Mouse (Mus musculus): ENCODE results near the gene Fam193b.

Fam193b gene

GRCm38 (mm10) chr13:55525733-55526553 is 45.0 kb downstream of the Fam193b start:
- DNase-seq: peak; percentile 36 to 42

- no peak for DNase-seq
These were observed 46.8 kb downstream of the Fam193b start for GRCm38 (mm10) chr13:55523951-55524600.

- DNase-seq: no peak
These were observed 47.6 kb downstream of the Fam193b start for GRCm38 (mm10) chr13:55523278-55523677.

GRCm38 (mm10) chr13:55522730-55523129 is 48.2 kb downstream of the Fam193b start:
- DNase-seq: no peak

- no peak for DNase-seq
These were observed 51.3 kb downstream of the Fam193b start for GRCm38 (mm10) chr13:55519606-55520005.

GRCm38 (mm10) chr13:55516955-55517354 is 54.0 kb downstream of the Fam193b start:
- DNase-seq: peak; percentile 94

- DNase-seq: peak in 1 of 2 experiments; percentile 26
These were observed 57.1 kb downstream of the Fam193b start for GRCm38 (mm10) chr13:55513828-55514227.

GRCm38 (mm10) chr13:55513111-55513748 is 57.7 kb downstream of the Fam193b start, which contains the start of gene Pdlim7:
Pdlim7 (minus strand) TSS chr13:55513676.
- peak; percentile 91 for DNase-seq

GRCm38 (mm10) chr13:55512379-55513031 is 58.4 kb downstream of the Fam193b start:
- peak; percentile 35 to 37 for DNase-seq

- no peak for DNase-seq
These were observed 59.4 kb downstream of the Fam193b start for GRCm38 (mm10) chr13:55511492-55511861.

- no peak for DNase-seq
These were observed 60.0 kb downstream of the Fam193b start for GRCm38 (mm10) chr13:55510668-55511491.

- no peak for DNase-seq
These were observed 60.6 kb downstream of the Fam193b start for GRCm38 (mm10) chr13:55510332-55510667.

GRCm38 (mm10) chr13:55508531-55508930 is 62.4 kb downstream of the Fam193b start:
- no peak for DNase-seq

GRCm38 (mm10) chr13:55507877-55508276 is 63.0 kb downstream of the Fam193b start:
- DNase-seq: no peak

- DNase-seq: no peak
These were observed 64.2 kb downstream of the Fam193b start for GRCm38 (mm10) chr13:55506697-55507096.

- DNase-seq: no peak
These were observed 65.1 kb downstream of the Fam193b start for GRCm38 (mm10) chr13:55505810-55506209.

- no peak for DNase-seq
These were observed 66.5 kb downstream of the Fam193b start for GRCm38 (mm10) chr13:55504390-55504789.

GRCm38 (mm10) chr13:55502405-55502804 is 68.5 kb downstream of the Fam193b start:
- DNase-seq: no peak

- DNase-seq: no peak
These were observed 70.3 kb downstream of the Fam193b start for GRCm38 (mm10) chr13:55500575-55500974.

GRCm38 (mm10) chr13:55498906-55499305 is 72.0 kb downstream of the Fam193b start:
- no peak for DNase-seq

- DNase-seq: no peak
These were observed 74.3 kb downstream of the Fam193b start for GRCm38 (mm10) chr13:55496661-55497060.

GRCm38 (mm10) chr13:55495702-55496101 is 75.2 kb downstream of the Fam193b start:
- DNase-seq: no peak

All from B cell, adult 2 months (primary cell).